Mouse (Mus musculus) cerebellum, adult (tissue): ENCODE results near the gene Appl2.

ENCODE experiments used
- ATAC-seq: cut with Nextera tagmentation; 2 replicates; pipeline ENCODE4 v1.9.2; 2017; ENCODE audit warnings: mild to moderate bottlenecking, moderate library complexity, mixed read lengths; ENCODE audit not compliant: insufficient number of reproducible peaks, low FRiP score, low TSS enrichment

The Appl2 gene

GRCm38 (mm10) chr10:83632806-83633374 is 15.6 kb downstream of the Appl2 start:
- ATAC-seq = no peak

DNA sequence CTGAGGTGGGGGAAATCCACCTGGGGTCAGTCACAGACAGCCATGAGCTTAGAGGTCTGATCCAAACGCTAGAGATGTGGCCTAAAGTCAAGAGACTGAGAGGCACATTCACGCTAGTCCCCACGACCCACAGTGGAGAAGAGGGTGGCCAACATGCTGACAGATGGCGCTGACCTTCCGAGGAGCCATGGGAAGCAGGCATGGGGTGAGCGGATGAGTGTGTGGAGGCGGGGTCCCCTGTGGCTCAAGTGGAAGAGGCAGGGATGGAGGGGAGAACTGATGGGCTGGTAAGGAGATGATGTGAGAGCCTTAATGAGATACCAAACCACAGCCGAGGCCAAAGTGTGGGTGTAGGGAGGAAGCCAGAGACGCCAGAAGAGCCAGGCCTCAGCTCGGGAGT is 16.8 kb downstream of the Appl2 start:
- ATAC-seq = peak; percentile 24; the same call in 1 of the 2 replicates

DNA sequence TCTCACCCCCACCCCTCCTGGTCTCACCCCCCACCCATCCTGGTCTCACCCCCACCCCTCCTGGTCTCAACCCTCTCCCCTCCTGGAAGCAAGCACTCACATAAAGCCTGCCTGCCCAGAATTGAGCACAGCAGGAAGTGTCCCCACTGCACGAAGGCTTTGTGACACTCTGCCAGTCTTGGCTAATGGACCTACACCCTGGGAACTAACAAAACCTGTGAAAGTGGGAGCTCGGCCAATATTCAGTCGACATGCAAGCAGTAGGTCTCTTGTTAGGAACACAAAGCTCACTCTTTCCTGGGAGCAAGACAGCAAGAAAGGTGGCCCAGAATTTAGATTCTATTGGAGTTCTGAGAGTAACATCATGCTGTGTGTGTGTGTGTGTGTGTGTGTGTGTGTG is 17.6 kb downstream of the Appl2 start:
- peak; percentile 46; the same call in 1 of the 2 replicates for ATAC-seq

DNA sequence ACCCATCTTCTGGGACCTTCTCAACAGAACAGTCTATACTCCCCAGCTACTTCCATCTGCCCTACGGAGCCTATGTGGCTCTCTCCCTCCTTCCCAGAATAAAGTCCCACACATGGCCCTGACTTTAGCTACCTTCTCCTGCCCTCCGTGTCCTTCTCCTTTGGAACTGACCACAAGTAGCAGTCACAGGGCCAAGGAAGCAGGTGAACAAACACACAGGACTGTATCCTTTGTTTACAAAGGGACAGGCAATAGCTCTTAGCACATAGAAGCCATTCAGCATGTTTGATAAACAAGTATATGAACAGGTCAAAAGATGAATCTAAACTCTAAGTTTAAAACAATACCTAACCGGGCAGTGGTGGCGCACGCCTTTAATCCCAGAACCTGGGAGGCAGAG is 18.7 kb downstream of the Appl2 start:
- ATAC-seq = no peak

DNA sequence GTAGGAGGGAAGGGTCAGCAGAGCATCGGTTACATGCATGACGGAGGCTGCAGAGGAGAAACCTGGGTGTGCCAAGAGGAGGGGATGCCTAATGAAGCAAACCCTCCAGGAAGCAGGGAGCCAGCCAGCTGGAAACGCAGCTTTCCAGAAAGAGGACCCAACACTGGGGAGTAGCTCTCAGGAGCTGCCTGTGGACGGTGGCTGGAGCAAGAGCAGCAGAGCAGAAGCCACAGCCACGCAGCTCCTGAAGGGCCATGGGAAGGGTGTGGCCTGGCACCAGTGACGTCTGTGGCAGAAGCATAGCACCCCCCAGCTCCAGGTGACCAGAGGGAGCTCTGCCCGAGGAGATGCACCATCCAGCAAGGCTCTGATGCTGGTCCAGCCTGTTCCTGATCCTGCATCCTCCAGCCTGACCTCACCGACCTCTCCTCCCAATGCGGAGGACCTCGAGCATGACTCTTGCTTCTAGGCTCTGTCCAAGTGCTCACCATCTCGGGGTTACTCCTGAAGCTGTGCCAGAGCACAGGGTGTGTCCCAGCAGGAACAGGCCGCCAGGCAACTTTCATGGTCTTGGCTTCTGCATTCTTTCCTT is 19.3 kb downstream of the Appl2 start:
- ATAC-seq = no peak

DNA sequence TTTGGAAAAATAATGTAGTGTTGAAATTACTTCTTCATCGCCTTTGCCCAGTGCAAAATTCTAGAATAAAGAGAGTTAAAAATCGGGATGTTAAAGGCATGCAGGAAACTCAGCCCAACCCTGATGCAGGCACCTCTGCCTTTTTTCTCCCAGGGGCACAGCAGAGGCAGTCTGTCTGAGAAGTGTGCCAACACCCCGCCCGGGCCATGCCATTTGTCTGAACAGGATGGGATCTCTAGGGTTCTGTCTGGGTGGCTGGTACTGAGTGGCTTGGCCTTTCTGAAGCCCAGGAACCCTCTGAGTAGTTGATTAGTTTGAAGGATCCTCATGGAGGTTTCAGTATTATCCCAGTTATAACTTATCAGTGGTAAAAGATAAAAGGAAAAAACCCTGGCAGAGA is 20.3 kb downstream of the Appl2 start:
- no peak for ATAC-seq

GRCm38 (mm10) chr10:83627113-83627687 is 21.3 kb downstream of the Appl2 start:
- ATAC-seq = no peak

DNA sequence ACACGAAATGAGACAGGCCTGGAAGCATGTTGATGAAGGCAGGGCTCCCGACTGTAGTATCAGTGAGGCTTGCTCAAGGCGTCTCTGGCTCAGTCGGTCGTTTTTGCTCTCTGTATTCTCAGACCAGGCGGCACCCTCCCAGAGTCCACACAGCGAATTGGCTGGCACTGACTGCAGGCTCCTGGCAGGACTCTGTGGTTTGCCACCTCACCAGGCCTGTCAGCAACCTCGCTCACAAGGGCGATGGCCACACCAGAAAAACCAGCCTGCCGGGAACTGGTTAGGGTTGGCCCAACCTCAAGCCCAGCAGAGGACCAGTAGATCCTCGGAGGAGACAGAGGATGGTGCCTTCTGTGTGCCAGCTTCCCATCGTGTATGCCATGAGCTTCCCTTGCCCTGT is 23.7 kb downstream of the Appl2 start:
- ATAC-seq = peak; percentile 47; the same call in 1 of the 2 replicates

DNA sequence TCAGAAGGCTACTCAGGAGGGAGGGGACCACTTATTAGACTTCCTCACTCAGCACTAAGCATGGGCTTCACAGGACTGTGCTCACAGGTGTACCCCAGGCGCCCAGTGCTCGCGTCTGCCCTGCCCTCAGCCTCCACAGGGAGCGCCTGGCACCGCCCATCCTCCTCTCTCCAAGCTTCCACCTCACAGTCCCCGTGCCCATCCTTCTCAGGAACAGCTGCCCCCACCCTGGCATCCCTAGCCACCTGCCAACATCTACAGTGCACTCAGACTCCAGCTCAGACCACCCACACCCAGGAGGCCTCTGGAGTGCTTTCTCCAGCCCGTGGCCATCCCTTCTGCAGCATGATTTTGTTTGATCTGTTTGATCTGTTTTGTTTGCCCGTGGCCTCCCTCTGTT is 24.5 kb downstream of the Appl2 start:
- ATAC-seq = no peak

GRCm38 (mm10) chr10:83620350-83621055 is 28.0 kb downstream of the Appl2 start:
- ATAC-seq = peak; percentile 77

GRCm38 (mm10) chr10:83618819-83619440 is 29.6 kb downstream of the Appl2 start:
- ATAC-seq = peak; percentile 21; the same call in 1 of the 2 replicates

DNA sequence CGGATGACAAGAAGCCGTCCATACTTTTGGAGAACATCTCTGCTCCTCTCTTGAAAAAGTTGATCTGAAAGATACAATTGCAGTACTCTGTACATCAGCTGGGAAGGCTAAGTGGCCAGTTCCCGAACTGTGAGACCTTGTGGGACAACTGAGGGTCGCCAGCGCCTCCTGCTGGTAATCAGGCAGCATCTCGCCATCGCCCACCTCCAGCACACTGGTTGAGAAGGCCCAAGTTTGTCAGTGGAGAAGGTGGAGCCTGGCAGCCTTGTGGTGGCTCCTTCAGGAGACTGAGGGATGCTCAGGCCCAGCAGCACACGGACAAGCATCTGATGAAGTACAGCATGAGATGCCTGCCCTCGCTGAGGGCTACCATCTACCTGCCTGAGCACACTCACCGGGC is 31.2 kb downstream of the Appl2 start:
- no peak for ATAC-seq

- ATAC-seq = no peak
These were observed 35.8 kb downstream of the Appl2 start for GRCm38 (mm10) chr10:83612648-83613215.

DNA sequence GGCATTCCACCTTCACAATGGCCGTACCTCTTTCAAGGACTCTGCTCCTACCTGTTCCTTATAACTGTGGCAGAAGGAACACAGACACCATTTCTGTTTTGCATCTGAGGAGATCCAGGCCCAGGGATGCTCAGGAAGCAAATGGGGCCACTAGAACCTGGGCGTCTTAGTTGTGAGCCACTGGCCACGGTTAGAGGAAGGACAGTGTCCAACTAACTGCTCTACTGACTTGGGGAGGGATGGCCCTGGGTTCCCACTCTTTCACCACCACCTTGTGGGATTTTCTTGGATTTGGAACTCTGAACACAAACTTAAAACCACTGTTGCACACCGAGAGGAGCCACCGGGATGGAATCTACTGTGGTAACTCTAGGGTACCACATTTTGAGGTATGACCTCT is 36.7 kb downstream of the Appl2 start:
- no peak for ATAC-seq

DNA sequence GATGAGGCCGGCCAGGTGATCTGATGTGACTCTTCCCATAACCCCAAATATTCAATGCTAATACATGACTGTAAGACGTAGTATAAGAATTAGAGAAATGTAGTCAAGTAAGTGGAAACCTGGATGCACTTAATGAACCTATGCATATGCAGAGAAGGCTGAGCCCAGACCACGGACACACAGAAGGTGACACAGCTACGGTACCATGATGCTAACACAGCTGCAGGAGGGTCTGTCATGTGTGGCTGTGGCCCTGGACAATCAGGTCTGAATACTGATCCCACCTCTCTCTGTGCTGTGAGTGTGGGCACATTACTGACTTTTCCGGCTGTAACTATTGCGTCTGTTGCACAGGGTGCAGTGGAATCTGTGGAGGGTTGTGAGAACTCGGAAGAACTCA is 38.0 kb downstream of the Appl2 start:
- no peak for ATAC-seq

- ATAC-seq = no peak
These were observed 39.9 kb downstream of the Appl2 start for GRCm38 (mm10) chr10:83608596-83608995.

DNA sequence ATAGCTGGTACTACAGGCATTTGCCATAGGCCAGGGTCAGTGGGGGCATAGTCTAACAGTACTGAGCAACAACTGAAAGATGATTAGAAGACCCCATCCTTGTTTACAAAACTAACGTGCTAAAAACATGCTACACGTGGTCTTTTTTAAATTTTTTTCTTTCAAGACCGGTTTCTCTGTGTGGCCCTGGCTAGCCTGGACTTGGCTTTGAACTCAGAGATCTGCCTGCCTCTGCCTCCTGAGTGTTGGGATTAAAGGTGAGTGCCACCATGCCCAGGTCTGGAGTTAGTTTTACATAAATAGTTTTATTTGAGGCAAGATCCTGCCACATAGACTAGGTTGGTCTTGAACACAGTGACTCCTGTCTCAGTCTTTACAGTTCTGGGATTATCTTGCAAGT is 41.4 kb downstream of the Appl2 start:
- no peak for ATAC-seq

GRCm38 (mm10) chr10:83605637-83606183 is 42.8 kb downstream of the Appl2 start:
- ATAC-seq = no peak

DNA sequence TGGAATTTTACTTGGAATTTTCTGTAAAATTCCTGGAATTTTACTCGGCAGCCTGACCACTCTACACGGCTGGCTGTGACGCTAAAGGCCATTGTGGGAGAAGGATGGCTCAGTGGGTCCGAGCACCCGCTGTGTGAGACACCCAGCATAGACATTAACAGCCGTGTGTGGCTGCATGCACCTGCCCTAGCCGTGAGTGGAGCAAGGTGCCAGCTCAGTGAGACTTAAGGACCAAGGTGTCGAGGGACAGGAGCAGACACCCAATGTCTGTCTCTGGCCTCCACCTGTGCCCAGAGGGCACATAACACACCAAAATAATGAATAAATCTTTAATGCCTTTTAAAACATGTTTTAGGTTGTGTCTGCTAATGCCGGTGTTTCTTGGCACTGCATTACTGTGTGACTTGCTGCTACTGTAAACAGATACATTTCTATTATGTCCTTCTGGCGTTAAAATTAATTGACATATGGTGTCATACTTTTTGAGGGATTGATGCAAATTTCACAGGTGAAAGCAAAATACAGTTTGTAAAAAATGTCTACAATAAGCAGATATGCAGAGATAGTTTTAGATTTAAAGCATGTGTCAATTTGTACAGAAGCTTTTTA is 44.5 kb downstream of the Appl2 start:
- ATAC-seq = no peak

DNA sequence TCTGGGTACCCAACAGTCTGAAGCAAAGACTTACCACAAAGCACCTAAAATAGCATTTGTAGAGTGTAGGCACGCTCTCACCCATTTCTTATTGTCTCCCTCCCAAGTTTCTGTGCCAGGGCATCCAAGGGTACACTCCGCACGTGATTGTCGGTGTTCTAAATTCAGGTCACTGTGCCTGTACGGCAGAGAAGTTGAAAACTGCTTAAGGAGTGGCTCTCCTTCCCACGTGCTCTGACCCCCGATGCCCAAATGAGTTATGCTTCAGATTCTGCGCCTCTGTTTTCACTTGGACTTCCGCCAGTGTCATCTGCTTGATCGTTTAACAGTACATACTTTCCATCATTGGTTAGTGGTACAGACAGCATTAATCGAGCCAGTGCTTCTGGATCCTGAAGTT is 47.9 kb downstream of the Appl2 start:
- no peak; the same call in 1 of the 2 replicates for ATAC-seq
